Mouse (Mus musculus): ENCODE measurements around the gene Xpo4. TPM values are rescaled to one million over a fixed set of nuclear protein-coding genes. Genes with fewer than 3 reads are reported as not detected.
"Not testable (repeated sequence)": the region's sequence is repeated elsewhere in the genome, so short reads cannot be mapped to it uniquely, and the experiment has no call there.

Gene Xpo4
- polyA plus RNA-seq, 1 experiment from 2014 or later: 17.5 TPM

- H3K4me2 ChIP-seq: no peak overlapping the region
- peaks cover 5% of the 10 kb centered on the region; the same call in 1 of the 2 replicates for H3K4me1 ChIP-seq (replicated peaks)
- peaks cover 44% of the 10 kb centered on the region for H3K36me3 ChIP-seq
- no peaks in the 10 kb centered on the region for H3K9me3 ChIP-seq (replicated peaks)
- H3K9ac ChIP-seq: no peak overlapping the region
- ATAC-seq (ENCODE audit: low read depth): no peak
- no peak for DNase-seq
- 84% methylated on average over 10 of the region's 10 CpGs for WGBS (ENCODE audit: insufficient replicate concordance)
- H3K4me3 ChIP-seq (replicated peaks): no peak overlapping the region
- no peaks in the 10 kb centered on the region for H3K27me3 ChIP-seq
- no peak overlapping the region for H3K27ac ChIP-seq
Observed at GRCm38 (mm10) chr14:57699016-57699415, 33.8 kb upstream of the Xpo4 start.

- H3K4me2 ChIP-seq: no peak overlapping the region
- no peak overlapping the region for H3K4me3 ChIP-seq (replicated peaks)
- H3K9ac ChIP-seq: no peak overlapping the region
- DNase-seq (no peak), ATAC-seq (ENCODE audit: low read depth) (no peak)
- H3K27ac ChIP-seq: no peak overlapping the region
- peaks cover 56% of the 10 kb centered on the region for H3K36me3 ChIP-seq
- H3K9me3 ChIP-seq (replicated peaks): 0 out of 2 replicates have a peak, but pooled peaks cover 5% of the 10 kb centered on the region
- peaks cover 25% of the 10 kb centered on the region for H3K4me1 ChIP-seq (replicated peaks)
- H3K27me3 ChIP-seq: no peaks in the 10 kb centered on the region
- WGBS (ENCODE audit: insufficient replicate concordance): 87% methylated on average over 15 of the region's 15 CpGs
Observed at GRCm38 (mm10) chr14:57696066-57696465, 30.8 kb upstream of the Xpo4 start.

- no peak for ATAC-seq (ENCODE audit: low read depth)
- WGBS (ENCODE audit: insufficient replicate concordance): 85% methylated on average over 8 of the region's 8 CpGs
- DNase-seq: no peak
- no peak overlapping the region for H3K4me2 ChIP-seq
- H3K9me3 ChIP-seq (replicated peaks): 0 out of 2 replicates have a peak, but pooled peaks cover 5% of the 10 kb centered on the region
- no peak overlapping the region for H3K4me3 ChIP-seq (replicated peaks)
- H3K4me1 ChIP-seq (replicated peaks): peaks cover 30% of the 10 kb centered on the region
- no peaks in the 10 kb centered on the region for H3K27me3 ChIP-seq
- peaks cover 57% of the 10 kb centered on the region for H3K36me3 ChIP-seq
- H3K27ac ChIP-seq: no peak overlapping the region
- no peak overlapping the region for H3K9ac ChIP-seq
Observed at GRCm38 (mm10) chr14:57695550-57695949, 30.3 kb upstream of the Xpo4 start.

GRCm38 (mm10) chr14:57694246-57694645 is 29.0 kb upstream of the Xpo4 start:
- 86% methylated on average over 16 of the region's 16 CpGs for WGBS (ENCODE audit: insufficient replicate concordance)
- peaks cover 47% of the 10 kb centered on the region for H3K36me3 ChIP-seq
- ATAC-seq (ENCODE audit: low read depth): no peak

DNA sequence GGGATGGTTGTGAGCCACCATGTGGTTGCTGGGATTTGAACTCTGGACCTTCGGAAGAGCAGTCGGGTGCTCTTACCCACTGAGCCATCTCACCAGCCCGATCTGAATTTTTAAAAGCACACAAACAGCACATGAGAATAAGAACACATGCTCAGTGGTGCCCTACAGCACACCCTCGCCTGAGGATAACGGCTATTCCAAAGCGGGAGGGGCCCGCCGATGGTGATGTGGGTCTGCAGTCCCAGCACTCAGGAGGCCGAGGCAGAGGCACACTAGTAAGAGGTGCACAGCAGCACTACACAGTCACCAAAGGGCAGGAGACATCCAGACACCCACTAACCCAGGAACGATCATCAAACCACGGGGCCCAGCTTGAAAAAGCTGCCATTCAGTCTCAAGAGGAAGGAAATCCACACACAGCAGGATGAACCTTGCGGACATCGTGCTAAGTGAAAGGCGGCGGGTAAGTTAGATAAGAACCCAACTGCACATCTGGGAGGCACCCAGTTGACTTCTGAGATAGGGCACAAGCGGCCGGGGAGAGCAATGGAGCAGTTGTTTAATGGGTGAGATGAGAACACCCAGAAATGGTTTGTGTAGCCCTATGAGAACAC is 27.4 kb upstream of the Xpo4 start:
- Histone ChIP-seq H3K4me1 (replicated peaks) (peaks cover 42% of the 10 kb centered on the region), H3K27me3 (no peaks in the 10 kb centered on the region), H3K9ac (peak overlapping the region; percentile 62), H3K27ac (peak overlapping the region; percentile 95), H3K4me3 (replicated peaks) (peak overlapping the region; percentile 44), H3K4me2 (peak overlapping the region; percentile 71), H3K36me3 (peaks cover 41% of the 10 kb centered on the region), H3K9me3 (replicated peaks) (0 out of 2 replicates have a peak, but pooled peaks cover 5% of the 10 kb centered on the region)
- ATAC-seq (ENCODE audit: low read depth) (peak; percentile 98), DNase-seq (peak; percentile 70)
- WGBS (ENCODE audit: insufficient replicate concordance): 26% methylated on average over 17 of the region's 17 CpGs

More at GRCm38 (mm10) chr14:57694246-57694645, 29.0 kb upstream of the Xpo4 start:
- Histone ChIP-seq H3K4me1 (replicated peaks) (peaks cover 39% of the 10 kb centered on the region), H3K4me2 (no peak overlapping the region), H3K4me3 (replicated peaks) (no peak overlapping the region), H3K9me3 (replicated peaks) (0 out of 2 replicates have a peak, but pooled peaks cover 5% of the 10 kb centered on the region), H3K9ac (no peak overlapping the region), H3K27ac (no peak overlapping the region), H3K27me3 (no peaks in the 10 kb centered on the region)
- no peak for DNase-seq

DNA sequence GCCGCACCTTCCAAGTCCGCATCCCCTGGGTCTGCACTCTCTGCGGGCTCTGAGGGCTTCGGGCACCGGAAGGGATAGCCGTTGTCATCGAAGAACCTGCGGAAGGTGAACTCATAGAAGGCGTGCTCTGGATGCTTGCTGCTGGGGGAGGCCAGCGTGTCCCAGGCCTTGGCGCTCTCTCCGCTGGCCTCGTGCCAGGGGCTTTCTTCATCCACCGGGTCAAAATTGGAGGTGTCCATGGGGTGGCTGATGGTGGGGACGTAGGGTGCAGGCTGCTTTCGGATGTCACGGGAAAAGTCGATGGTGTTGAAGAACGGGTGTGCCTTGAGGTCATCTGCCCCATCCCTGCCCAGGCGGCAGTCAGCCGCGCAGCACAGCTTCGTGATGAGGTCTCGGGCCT is 26.1 kb upstream of the Xpo4 start:
- ATAC-seq (ENCODE audit: low read depth): no peak
- Histone ChIP-seq H3K9ac (no peak overlapping the region), H3K4me1 (replicated peaks) (peaks cover 42% of the 10 kb centered on the region), H3K27ac (peak overlapping the region; percentile 95), H3K36me3 (peaks cover 35% of the 10 kb centered on the region), H3K27me3 (no peaks in the 10 kb centered on the region), H3K4me2 (no peak overlapping the region), H3K9me3 (replicated peaks) (0 out of 2 replicates have a peak, but pooled peaks cover 5% of the 10 kb centered on the region), H3K4me3 (replicated peaks) (no peak overlapping the region)
- no peak for DNase-seq
- WGBS (ENCODE audit: insufficient replicate concordance): 93% methylated on average over 24 of the region's 24 CpGs

- no peak for DNase-seq
- Histone ChIP-seq H3K27ac (no peak overlapping the region; the same call in 1 of the 2 replicates), H3K36me3 (peaks cover 29% of the 10 kb centered on the region), H3K4me1 (replicated peaks) (peaks cover 42% of the 10 kb centered on the region), H3K4me2 (no peak overlapping the region), H3K9me3 (replicated peaks) (0 out of 2 replicates have a peak, but pooled peaks cover 5% of the 10 kb centered on the region), H3K9ac (no peak overlapping the region), H3K27me3 (no peaks in the 10 kb centered on the region), H3K4me3 (replicated peaks) (no peak overlapping the region)
- ATAC-seq (ENCODE audit: low read depth): no peak
- 49% methylated on average over 8 of the region's 8 CpGs for WGBS (ENCODE audit: insufficient replicate concordance)
Observed at GRCm38 (mm10) chr14:57690681-57691080, 25.5 kb upstream of the Xpo4 start.

- not testable (repeated sequence) for DNase-seq; ATAC-seq (ENCODE audit: low read depth); H3K27me3 ChIP-seq; H3K9me3 ChIP-seq (replicated peaks); H3K36me3 ChIP-seq; H3K4me3 ChIP-seq (replicated peaks); H3K27ac ChIP-seq; H3K4me2 ChIP-seq
- Histone ChIP-seq H3K9ac (0 out of 2 replicates have a peak overlapping the region, but pooled peaks have one; percentile 11), H3K4me1 (replicated peaks) (peaks cover 36% of the 10 kb centered on the region)
- 85% methylated on average over 7 of the region's 7 CpGs for WGBS (ENCODE audit: insufficient replicate concordance)
Observed at GRCm38 (mm10) chr14:57688066-57688465, 22.8 kb upstream of the Xpo4 start.

DNA sequence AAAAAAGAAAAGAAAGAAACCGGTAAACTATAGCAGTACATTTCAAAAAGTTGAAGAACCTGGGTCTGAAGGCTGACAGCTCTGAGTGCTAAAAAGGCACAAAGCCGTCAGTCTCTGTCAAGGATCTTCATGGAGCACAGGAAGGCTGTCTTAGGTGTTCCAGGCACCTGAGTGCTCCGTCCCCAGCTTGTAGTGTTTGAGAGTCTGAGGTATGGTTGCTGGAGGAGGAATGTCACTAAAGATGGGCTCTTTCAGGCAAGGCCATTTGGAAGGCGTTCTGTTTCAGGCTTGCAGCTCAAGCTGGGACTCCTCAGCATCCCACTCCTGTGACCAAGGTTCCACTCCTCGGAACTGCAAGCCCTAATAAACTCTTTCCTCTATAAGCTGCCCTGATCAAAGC is 22.2 kb upstream of the Xpo4 start:
- WGBS (ENCODE audit: insufficient replicate concordance): 77% methylated on average over 5 of the region's 5 CpGs
- peaks cover 8% of the 10 kb centered on the region for H3K36me3 ChIP-seq
- no peak overlapping the region for H3K9ac ChIP-seq
- DNase-seq: no peak
- no peak overlapping the region for H3K4me2 ChIP-seq
- H3K27ac ChIP-seq: no peak overlapping the region
- H3K9me3 ChIP-seq (replicated peaks): 0 out of 2 replicates have a peak, but pooled peaks cover 5% of the 10 kb centered on the region
- ATAC-seq (ENCODE audit: low read depth): no peak
- H3K27me3 ChIP-seq: no peaks in the 10 kb centered on the region
- no peak overlapping the region for H3K4me3 ChIP-seq (replicated peaks)
- H3K4me1 ChIP-seq (replicated peaks): peaks cover 31% of the 10 kb centered on the region

GRCm38 (mm10) chr14:57686647-57687046 is 21.4 kb upstream of the Xpo4 start:
- no peak overlapping the region for H3K4me3 ChIP-seq (replicated peaks)
- DNase-seq: no peak
- WGBS (ENCODE audit: insufficient replicate concordance): 75% methylated on average over 6 of the region's 6 CpGs

DNA sequence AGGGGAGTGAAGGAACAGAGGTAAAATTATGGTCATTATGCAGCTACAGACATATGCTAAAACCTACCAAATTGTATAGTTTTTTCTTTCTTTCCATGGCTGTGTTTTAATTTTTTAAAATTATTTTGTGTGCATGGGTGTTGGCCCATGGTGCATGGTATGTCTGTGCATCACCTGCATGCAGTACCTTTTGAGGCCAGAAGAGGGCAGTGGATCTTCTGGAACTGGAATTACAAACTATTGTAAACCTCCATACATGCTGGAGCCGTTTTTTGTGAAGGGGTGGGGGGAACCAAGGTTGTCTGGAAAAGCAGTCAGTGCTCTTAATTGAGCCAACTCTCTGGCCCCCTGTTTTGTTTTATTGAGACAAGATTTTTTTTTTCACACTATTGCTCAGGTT is 19.3 kb upstream of the Xpo4 start:
- H3K4me3 ChIP-seq (replicated peaks): no peak overlapping the region
- H3K4me2 ChIP-seq: no peak overlapping the region
- peak; percentile 42 for DNase-seq
- 0 out of 2 replicates have a peak, but pooled peaks cover 5% of the 10 kb centered on the region for H3K4me1 ChIP-seq (replicated peaks)
- 0% methylated on average over 1 of the region's 1 CpGs for WGBS (ENCODE audit: insufficient replicate concordance)
- no peaks in the 10 kb centered on the region for H3K27me3 ChIP-seq
- H3K9me3 ChIP-seq (replicated peaks): no peaks in the 10 kb centered on the region
- peak; percentile 55; the same call in 1 of the 2 replicates for ATAC-seq (ENCODE audit: low read depth)
- H3K36me3 ChIP-seq: no peaks in the 10 kb centered on the region
- H3K9ac ChIP-seq: no peak overlapping the region
- H3K27ac ChIP-seq: no peak overlapping the region

More at GRCm38 (mm10) chr14:57686647-57687046, 21.4 kb upstream of the Xpo4 start:
- H3K9me3 ChIP-seq (replicated peaks): 0 out of 2 replicates have a peak, but pooled peaks cover 5% of the 10 kb centered on the region
- no peak overlapping the region for H3K4me2 ChIP-seq
- no peak overlapping the region for H3K27ac ChIP-seq
- no peak for ATAC-seq (ENCODE audit: low read depth)
- peaks cover 23% of the 10 kb centered on the region for H3K4me1 ChIP-seq (replicated peaks)
- peaks cover 8% of the 10 kb centered on the region for H3K36me3 ChIP-seq
- no peaks in the 10 kb centered on the region for H3K27me3 ChIP-seq
- H3K9ac ChIP-seq: no peak overlapping the region

DNA sequence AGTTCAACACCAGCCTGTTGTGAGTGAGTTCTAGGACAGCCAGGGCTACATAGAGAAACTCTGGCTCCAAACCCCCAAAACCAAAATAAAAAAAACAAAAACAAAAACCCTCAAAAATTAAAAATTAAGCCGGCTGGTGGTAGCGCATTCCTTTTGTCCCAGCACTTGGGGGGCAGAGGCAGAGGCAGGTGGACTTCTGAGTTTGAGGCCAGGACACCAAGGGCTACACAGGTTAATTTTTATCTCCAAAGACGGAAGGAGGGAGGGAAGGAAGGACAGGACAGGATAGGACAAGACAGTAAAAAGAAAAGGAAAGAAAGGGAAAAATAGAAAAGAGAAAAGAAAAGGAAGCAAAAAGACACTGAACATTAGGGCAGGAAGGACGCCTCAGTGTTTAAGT is 17.5 kb upstream of the Xpo4 start:
- no peak overlapping the region for H3K4me2 ChIP-seq
- 65% methylated on average over 4 of the region's 4 CpGs for WGBS (ENCODE audit: insufficient replicate concordance)
- no peaks in the 10 kb centered on the region for H3K4me1 ChIP-seq (replicated peaks)
- H3K4me3 ChIP-seq (replicated peaks): no peak overlapping the region
- ATAC-seq (ENCODE audit: low read depth) (no peak), DNase-seq (no peak)
- H3K36me3 ChIP-seq: no peaks in the 10 kb centered on the region
- H3K9ac ChIP-seq: no peak overlapping the region
- H3K9me3 ChIP-seq (replicated peaks): no peaks in the 10 kb centered on the region
- no peak overlapping the region for H3K27ac ChIP-seq
- no peaks in the 10 kb centered on the region for H3K27me3 ChIP-seq

All from liver, embryonic 13.5 days (tissue).